Mouse (Mus musculus): ENCODE results near the gene Cse1l. TPM values are rescaled to one million over a fixed set of nuclear protein-coding genes. Genes with fewer than 3 reads are reported as not detected.

The Cse1l gene
- total and polyA plus RNA-seq, 3 experiments, result 15.8 to 41.2 (median 37.5) TPM

DNA sequence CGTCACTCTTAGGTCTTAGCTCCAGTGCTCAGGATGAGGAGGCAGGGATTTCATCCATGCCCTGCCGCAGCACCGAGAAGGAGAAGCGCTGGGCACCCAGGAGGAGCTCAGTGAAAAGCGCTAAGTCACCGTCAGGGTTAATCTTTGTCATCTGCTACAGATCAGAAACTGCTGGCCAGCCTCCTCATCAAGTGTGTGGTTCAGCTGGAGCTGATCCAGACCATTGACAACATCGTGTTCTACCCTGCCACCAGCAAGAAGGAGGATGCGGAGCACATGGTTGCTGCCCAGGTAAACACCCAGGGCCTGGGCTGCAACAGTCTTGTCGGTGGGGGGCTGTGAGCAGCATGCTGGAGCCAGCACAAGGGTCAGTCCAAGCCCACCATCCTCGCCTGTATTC, 20.2 kb upstream of the Cse1l start:
- no peaks in the 10 kb centered on the region for H3K27me3 ChIP-seq (ENCODE audit: control insufficient read depth, insufficient read depth, low read length)
- TF ChIP-seq CTCF (IDR thresholded peaks at IDR 0.05) (no peak), EP300 (IDR thresholded peaks at IDR 0.05; ENCODE audit: insufficient read depth, low read depth, low read length) (no peak), POLR2A (IDR thresholded peaks at IDR 0.05; ENCODE audit: insufficient read depth, low read depth, low read length) (no peak)
- no peak for DNase-seq
- no peaks in the 10 kb centered on the region for H3K36me3 ChIP-seq (ENCODE audit: control insufficient read depth, insufficient read depth, low read length)
- no peaks in the 10 kb centered on the region for H3K4me1 ChIP-seq (ENCODE audit: control insufficient read depth, insufficient read depth, low read length)
- intact Hi-C loops (cut with DNase I), result no loop called here
- WGBS, result 78% methylated on average over 10 of the region's 10 CpGs
- H3K27ac ChIP-seq, result no peak overlapping the region
- no peaks in the 10 kb centered on the region for H3K79me2 ChIP-seq (replicated peaks; ENCODE audit: control insufficient read depth, insufficient read depth, low read length)
- no peak overlapping the region for H3K4me3 ChIP-seq
- no peak overlapping the region for H3K9ac ChIP-seq (ENCODE audit: low read depth, low read length)

DNA sequence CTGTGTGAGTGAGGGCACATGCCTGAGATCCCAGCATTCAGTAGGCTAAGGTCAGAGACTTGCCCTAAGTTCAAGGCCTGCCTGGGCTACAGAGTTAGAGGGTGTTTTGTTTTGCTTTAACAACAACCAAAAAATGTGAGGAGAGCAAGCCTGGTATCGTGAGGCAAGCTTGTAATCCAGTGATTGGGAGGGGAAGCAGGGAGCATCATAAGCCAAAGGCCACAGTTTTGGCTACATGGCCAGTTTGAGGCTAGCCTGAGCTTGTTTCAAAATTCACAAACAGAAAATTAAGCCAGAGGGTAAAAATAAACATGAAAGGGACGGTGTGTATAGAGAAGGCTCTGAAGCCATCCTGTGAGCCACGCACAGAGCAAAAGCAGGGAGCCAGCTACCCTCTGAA, 19.6 kb upstream of the Cse1l start:
- DNase-seq, result no peak
- Histone ChIP-seq H3K4me3 (no peak overlapping the region), H3K27me3 (ENCODE audit: control insufficient read depth, insufficient read depth, low read length) (no peaks in the 10 kb centered on the region), H3K27ac (no peak overlapping the region), H3K79me2 (replicated peaks; ENCODE audit: control insufficient read depth, insufficient read depth, low read length) (no peaks in the 10 kb centered on the region), H3K36me3 (ENCODE audit: control insufficient read depth, insufficient read depth, low read length) (no peaks in the 10 kb centered on the region), H3K4me1 (ENCODE audit: control insufficient read depth, insufficient read depth, low read length) (no peaks in the 10 kb centered on the region), H3K9ac (ENCODE audit: low read depth, low read length) (no peak overlapping the region)
- no peak for TF ChIP-seq POLR2A (IDR thresholded peaks at IDR 0.05; ENCODE audit: insufficient read depth, low read depth, low read length)
- TF ChIP-seq CTCF (IDR thresholded peaks at IDR 0.05), result no peak
- no peak for TF ChIP-seq EP300 (IDR thresholded peaks at IDR 0.05; ENCODE audit: insufficient read depth, low read depth, low read length)
- 94% methylated on average over 3 of the region's 3 CpGs for WGBS
- intact Hi-C loops (cut with DNase I), result no loop called here

DNA sequence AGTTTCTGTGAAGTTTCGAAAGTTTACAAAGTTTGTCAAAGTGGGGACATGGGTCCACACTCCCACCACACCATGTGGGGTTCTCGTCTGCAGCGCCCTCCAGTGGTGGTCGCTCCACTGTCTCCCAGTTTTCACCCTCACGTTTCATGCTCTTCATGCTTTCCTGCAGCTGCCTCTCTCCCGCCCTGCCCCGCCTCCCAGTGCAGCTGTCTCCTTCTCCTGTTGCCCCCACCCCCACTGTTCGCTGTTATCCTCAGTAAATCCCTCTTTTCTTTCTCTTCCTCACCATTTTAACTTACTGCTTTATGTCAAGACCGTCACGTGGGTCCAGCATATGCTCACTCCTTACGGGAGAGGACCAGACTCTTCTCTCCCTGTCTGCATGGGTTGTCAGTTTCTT, 18.0 kb upstream of the Cse1l start:
- Histone ChIP-seq H3K9ac (ENCODE audit: low read depth, low read length) (no peak overlapping the region), H3K79me2 (replicated peaks; ENCODE audit: control insufficient read depth, insufficient read depth, low read length) (no peaks in the 10 kb centered on the region), H3K27ac (no peak overlapping the region), H3K4me3 (no peak overlapping the region), H3K4me1 (ENCODE audit: control insufficient read depth, insufficient read depth, low read length) (no peaks in the 10 kb centered on the region), H3K27me3 (ENCODE audit: control insufficient read depth, insufficient read depth, low read length) (no peaks in the 10 kb centered on the region), H3K36me3 (ENCODE audit: control insufficient read depth, insufficient read depth, low read length) (no peaks in the 10 kb centered on the region)
- TF ChIP-seq CTCF (IDR thresholded peaks at IDR 0.05) (peak; percentile 21; the same call in 1 of the 2 replicates), POLR2A (IDR thresholded peaks at IDR 0.05; ENCODE audit: insufficient read depth, low read depth, low read length) (no peak)
- DNase-seq, result no peak
- WGBS, result 65% methylated on average over 11 of the region's 11 CpGs
- intact Hi-C loops (cut with DNase I), result no loop called here

DNA sequence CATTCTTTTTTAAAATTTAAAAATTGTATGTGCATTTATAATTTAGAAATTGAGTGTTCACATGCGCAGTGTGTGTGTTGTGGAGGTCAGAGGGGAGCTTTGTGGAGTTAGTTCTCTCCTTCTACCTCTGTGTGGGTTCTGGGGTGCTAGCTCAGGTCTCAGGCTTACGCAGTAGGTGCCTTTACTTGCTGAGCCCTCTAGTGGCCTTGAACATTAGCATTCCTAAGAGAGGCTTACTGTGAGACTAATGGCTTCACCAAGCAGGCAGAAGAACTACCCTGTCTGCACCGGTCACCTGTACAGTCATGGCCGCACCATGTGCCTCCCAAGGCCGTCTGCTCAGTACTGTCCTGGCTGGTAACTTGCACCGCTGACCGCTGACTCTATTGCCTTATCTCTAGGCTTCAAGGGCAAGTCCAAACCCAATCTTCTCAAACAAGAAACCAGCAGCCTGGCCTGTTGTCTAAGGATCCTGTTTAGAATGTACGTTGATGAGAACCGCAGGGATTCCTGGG, 14.4 kb upstream of the Cse1l start:
- Histone ChIP-seq H3K4me3 (no peak overlapping the region), H3K36me3 (ENCODE audit: control insufficient read depth, insufficient read depth, low read length) (no peaks in the 10 kb centered on the region), H3K27ac (no peak overlapping the region), H3K27me3 (ENCODE audit: control insufficient read depth, insufficient read depth, low read length) (no peaks in the 10 kb centered on the region), H3K79me2 (replicated peaks; ENCODE audit: control insufficient read depth, insufficient read depth, low read length) (no peaks in the 10 kb centered on the region), H3K9ac (ENCODE audit: low read depth, low read length) (no peak overlapping the region), H3K4me1 (ENCODE audit: control insufficient read depth, insufficient read depth, low read length) (no peaks in the 10 kb centered on the region)
- 79% methylated on average over 9 of the region's 9 CpGs for WGBS
- DNase-seq, result no peak
- TF ChIP-seq EP300 (IDR thresholded peaks at IDR 0.05; ENCODE audit: insufficient read depth, low read depth, low read length) (no peak), POLR2A (IDR thresholded peaks at IDR 0.05; ENCODE audit: insufficient read depth, low read depth, low read length) (no peak), CTCF (IDR thresholded peaks at IDR 0.05) (no peak)
- intact Hi-C loops (cut with DNase I), result no loop called here

DNA sequence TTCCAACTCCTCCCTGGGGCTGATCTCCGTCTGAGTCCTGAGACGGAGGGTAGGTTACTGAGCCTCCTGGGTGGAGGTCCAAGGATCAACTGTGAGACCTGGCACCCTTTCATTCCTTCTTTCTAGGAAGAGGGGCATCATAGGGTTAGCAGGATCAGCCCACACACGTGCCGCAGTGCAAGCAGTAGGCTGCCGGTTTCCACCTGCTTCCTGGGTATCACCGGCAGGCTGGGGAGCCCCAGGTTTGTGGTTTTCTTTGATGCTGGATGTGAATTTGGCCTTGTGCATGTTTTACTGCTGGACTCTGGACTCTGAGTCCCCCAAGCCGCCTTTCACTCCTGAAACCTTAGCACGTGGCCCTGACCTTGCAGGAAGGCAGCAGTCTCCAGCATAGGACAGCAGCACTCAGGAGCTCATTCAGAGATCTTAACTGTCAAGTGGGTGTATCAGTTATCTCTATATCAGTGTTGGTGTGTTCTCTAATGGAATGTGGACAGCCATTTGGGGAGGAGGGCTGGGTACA, 13.6 kb upstream of the Cse1l start:
- H3K4me1 ChIP-seq (ENCODE audit: control insufficient read depth, insufficient read depth, low read length), result no peaks in the 10 kb centered on the region
- no peaks in the 10 kb centered on the region for H3K27me3 ChIP-seq (ENCODE audit: control insufficient read depth, insufficient read depth, low read length)
- no peak overlapping the region for H3K4me3 ChIP-seq
- TF ChIP-seq POLR2A (IDR thresholded peaks at IDR 0.05; ENCODE audit: insufficient read depth, low read depth, low read length) (no peak), EP300 (IDR thresholded peaks at IDR 0.05; ENCODE audit: insufficient read depth, low read depth, low read length) (no peak), CTCF (IDR thresholded peaks at IDR 0.05) (no peak)
- no peak overlapping the region for H3K27ac ChIP-seq
- H3K79me2 ChIP-seq (replicated peaks; ENCODE audit: control insufficient read depth, insufficient read depth, low read length), result no peaks in the 10 kb centered on the region
- no peak overlapping the region for H3K9ac ChIP-seq (ENCODE audit: low read depth, low read length)
- WGBS, result 94% methylated on average over 8 of the region's 8 CpGs
- intact Hi-C loops (cut with DNase I), result no loop called here
- no peak for DNase-seq
- H3K36me3 ChIP-seq (ENCODE audit: control insufficient read depth, insufficient read depth, low read length), result no peaks in the 10 kb centered on the region

DNA sequence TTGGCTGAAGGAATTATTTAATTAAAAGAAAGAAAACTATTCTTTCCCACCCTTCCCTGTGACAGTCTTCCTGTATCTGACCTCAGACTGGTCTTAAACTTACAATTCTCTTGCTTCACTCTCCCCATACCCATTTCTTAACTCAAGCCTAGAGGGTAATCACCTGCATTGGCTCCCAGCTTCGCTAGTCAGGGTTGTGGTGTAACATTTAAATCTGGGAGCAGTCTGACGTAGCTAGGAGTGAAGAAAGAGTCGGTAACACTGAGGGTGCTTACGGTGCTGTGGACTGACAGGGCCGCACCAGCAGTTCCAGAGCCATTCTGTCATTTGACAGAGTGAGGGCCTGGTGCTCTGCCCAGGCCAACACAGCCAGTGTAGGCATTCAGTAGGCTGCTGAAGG, 12.8 kb upstream of the Cse1l start:
- WGBS, result 91% methylated on average over 5 of the region's 5 CpGs

More for the DNA sequence above, 12.8 kb upstream of the Cse1l start:
- Histone ChIP-seq H3K27ac (no peak overlapping the region), H3K4me1 (ENCODE audit: control insufficient read depth, insufficient read depth, low read length) (no peaks in the 10 kb centered on the region), H3K4me3 (no peak overlapping the region), H3K9ac (ENCODE audit: low read depth, low read length) (no peak overlapping the region), H3K79me2 (replicated peaks; ENCODE audit: control insufficient read depth, insufficient read depth, low read length) (no peaks in the 10 kb centered on the region), H3K27me3 (ENCODE audit: control insufficient read depth, insufficient read depth, low read length) (no peaks in the 10 kb centered on the region), H3K36me3 (ENCODE audit: control insufficient read depth, insufficient read depth, low read length) (no peaks in the 10 kb centered on the region)
- TF ChIP-seq CTCF (IDR thresholded peaks at IDR 0.05), result no peak
- no peak for TF ChIP-seq EP300 (IDR thresholded peaks at IDR 0.05; ENCODE audit: insufficient read depth, low read depth, low read length)
- no peak for TF ChIP-seq POLR2A (IDR thresholded peaks at IDR 0.05; ENCODE audit: insufficient read depth, low read depth, low read length)
- no peak for DNase-seq
- intact Hi-C loops (cut with DNase I), result no loop called here
